Mouse (Mus musculus): ENCODE data around the gene Ankrd9.

DNA sequence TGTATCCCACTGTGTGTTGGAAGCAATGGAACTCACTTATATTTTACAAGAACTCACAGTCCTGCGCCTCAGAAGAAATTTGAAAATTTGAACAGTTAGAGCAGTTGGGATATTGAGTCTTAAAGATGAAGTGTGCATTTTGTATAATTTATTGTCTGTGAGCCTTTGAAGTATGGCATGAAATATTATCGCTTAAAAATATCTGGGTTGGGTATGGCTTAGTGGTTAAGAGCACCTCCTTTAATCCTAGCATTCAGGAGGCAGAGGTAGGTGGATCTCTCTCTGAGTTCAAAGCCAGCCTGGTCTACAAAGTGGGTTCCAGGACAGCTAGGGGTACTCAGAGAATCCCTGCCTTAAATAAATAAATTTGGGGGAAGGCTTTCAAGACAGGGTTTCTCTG, 40.2 kb upstream of the Ankrd9 start:
- TF ChIP-seq POLR2A (IDR thresholded peaks at IDR 0.05; ENCODE audit: low read depth, low read length), result no peak
- TF ChIP-seq CTCF (IDR thresholded peaks at IDR 0.05; ENCODE audit: extremely low read depth, insufficient read length, insufficient replicate concordance, low read depth, low read length), result no peak

Measured in small intestine, adult 2 months (tissue).